Mouse (Mus musculus) cerebellum, postnatal 4 days (tissue): ENCODE results near the gene Parp1.
A peak's percentile ranks its signal among the peaks of the same experiment; 100 is the strongest.
"Not testable (repeated sequence)": the region's sequence is repeated elsewhere in the genome, so short reads cannot be mapped to it uniquely, and the experiment has no call there.

Experiments used
- DNase-seq, 2 experiments: peaks; one replicate each; pipeline ENCODE4 v3.0.0; 2022; ENCODE audit warnings: low spot score in 2 of 2, mixed read lengths in 1 of 2

Parp1 gene

DNA sequence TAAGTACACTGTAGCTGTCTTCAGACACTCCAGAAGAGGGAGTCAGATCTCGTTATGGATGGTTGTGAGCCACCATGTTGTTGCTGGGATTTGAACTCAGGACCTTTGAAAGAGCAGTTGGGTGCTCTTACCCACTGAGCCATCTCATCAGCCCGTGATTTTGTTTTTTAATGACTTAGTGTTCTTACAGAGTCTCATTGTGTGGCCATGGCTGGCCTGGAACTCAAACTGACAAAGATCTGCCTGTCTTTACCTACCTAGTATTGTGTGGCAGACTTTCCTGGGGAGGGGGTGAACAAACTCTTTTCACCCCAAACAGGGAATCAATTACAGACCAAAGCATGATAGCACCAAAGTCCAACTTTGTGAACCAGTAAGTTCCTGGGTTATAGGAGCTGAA, 69.1 kb downstream of the Parp1 start:
- DNase-seq: not testable (repeated sequence)

GRCm38 (mm10) chr1:180639416-180640401, 71.0 kb downstream of the Parp1 start:
- no peak for DNase-seq

DNA sequence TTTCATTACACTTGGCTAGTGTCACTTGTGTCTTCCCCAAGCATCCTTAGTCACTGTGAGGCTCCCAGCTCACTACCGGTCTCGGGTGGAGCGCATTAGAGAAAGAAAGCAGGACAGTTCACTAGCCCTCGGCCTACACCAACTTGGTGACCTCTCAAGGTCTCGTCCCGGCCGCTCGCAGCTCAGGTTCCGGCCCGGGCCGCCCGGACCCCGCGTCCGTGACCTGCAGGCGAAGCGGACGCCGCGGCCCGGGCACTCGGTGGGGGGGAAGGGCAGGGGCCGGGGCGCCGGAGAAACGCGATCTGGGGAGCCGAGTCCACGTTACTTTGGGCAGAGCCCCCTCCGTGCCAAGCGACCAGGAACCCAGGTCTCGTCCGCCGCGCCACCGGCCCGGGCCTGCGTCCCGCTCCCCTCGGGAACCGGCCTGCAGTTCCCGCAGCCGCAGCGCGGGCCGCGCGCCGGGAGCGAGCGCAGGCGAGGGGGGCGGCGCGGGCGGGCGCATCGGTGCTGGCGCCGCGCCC, 71.9 kb downstream of the Parp1 start:
- peak in 1 of 2 experiments; percentile 49 for DNase-seq

DNA sequence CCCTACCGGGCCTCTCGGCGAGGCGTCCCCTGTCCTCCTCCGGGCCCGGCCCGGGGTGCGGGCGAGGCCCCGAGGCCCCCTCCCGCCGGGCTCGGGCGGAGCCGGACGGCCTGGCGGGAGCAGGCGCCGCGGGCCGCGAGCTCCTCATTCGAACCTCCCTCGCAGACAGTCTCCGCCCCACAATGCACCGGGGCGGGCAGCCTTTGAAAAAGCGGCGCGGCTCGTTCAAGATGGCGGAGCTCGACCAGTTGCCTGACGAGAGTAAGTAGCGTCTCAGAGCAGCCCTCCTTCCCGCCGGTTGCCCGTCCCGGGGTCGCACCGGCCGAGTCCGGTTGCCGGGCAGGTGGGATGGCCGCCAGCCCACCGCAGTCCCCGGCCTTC, 72.4 kb downstream of the Parp1 start, which contains the start of gene Lin9:
TSS of gene Lin9 (plus strand) at position 14 of the 381 bp plus-strand sequence.
- DNase-seq: peak; percentile 77 to 92

- DNase-seq: peak in 1 of 2 experiments; percentile 46
Measured at GRCm38 (mm10) chr1:180641518-180642227, 72.9 kb downstream of the Parp1 start.

DNA sequence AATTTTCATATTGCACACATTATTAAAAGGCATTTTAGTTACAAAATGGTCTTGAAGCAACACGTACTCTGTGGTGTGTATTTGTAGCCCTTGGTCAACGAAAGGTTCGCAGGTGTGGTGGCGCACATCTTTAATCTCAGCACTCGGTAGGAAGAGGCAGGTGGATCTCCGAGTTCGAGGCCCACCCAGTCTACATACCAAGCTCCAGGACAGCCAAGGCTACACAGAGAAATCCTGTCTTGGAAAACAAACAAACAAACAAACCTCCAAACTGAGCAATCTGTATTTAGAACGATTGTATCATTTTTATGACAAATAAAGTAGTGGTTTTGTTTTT, 73.5 kb downstream of the Parp1 start:
- DNase-seq: no peak
